In genomic region chr6:112967359-112967758, GRCm38 (mm10) we compare ENCODE assay signal across 22 mouse cellular contexts. TPM values are rescaled to one million over a fixed set of nuclear protein-coding genes. Genes with fewer than 3 reads are reported as not detected.
DNase-seq lines count a peak whose midpoint lies in the region; ATAC-seq and TF ChIP-seq lines count a peak whose summit lies in the region.
"Had no signal": no experiment of that assay in that cellular context is flagged by ENCODE, and none has a peak within 500 bp of the region (broad histone marks: within the 10 kb centered on the region; RNA-seq: fewer than 3 reads in every experiment).

No protein-coding gene starts in this region.

- no peaks in the 10 kb centered on the region for H3K9me3 ChIP-seq in hindbrain, postnatal 0 days (ENCODE audit: low read length)
- H3K9me3 ChIP-seq: hindbrain, embryonic 10.5 days; hindbrain, embryonic 13.5 days had no signal

- WGBS in hindbrain, postnatal 0 days: 90% methylated on average over 6 of the region's 6 CpGs

- H3K4me1 ChIP-seq in hindbrain, postnatal 0 days (ENCODE audit: insufficient read depth, low read length): peaks cover 10% of the 10 kb centered on the region

- H3K9ac ChIP-seq in hindbrain, postnatal 0 days (replicated peaks; ENCODE audit: low read length): no peak overlapping the region
- H3K9ac ChIP-seq: forebrain, postnatal 0 days; hindbrain, embryonic 13.5 days had no signal

- TF ChIP-seq CTCF in hindbrain, postnatal 0 days (IDR thresholded peaks at IDR 0.05; ENCODE audit: low read depth): no peak

- H3K4me3 ChIP-seq in hindbrain, postnatal 0 days (ENCODE audit: low read length): no peak overlapping the region
- H3K4me3 ChIP-seq: gastrocnemius, adult 2 months; hindbrain, embryonic 10.5 days; hindbrain, embryonic 13.5 days had no signal

- H3K4me2 ChIP-seq in hindbrain, postnatal 0 days (ENCODE audit: low read depth, low read length): no peak overlapping the region
- H3K4me2 ChIP-seq: heart, embryonic 11.5 days; hindbrain, embryonic 13.5 days had no signal

- intact Hi-C loops in heart, postnatal 25 days (cut with DNase I): no loop called here

- no peaks in the 10 kb centered on the region for H3K27me3 ChIP-seq in hindbrain, postnatal 0 days (ENCODE audit: insufficient read depth, low read length)
- H3K27me3 ChIP-seq: hindbrain, embryonic 13.5 days had no signal

- no peak for ATAC-seq in CD4-positive, CD25-positive, alpha-beta regulatory T cell, adult 4 months
- ATAC-seq in common myeloid progenitor, adult 5-6 weeks (replicated peaks; ENCODE audit: low read depth, poor library complexity, severe bottlenecking): peak; percentile 57
- ATAC-seq in hindbrain, postnatal 0 days: no peak
- ATAC-seq: forebrain, postnatal 0 days had no signal

- no peaks in the 10 kb centered on the region for H3K36me3 ChIP-seq in hindbrain, postnatal 0 days (ENCODE audit: insufficient read depth, low read length)
- H3K36me3 ChIP-seq: hindbrain, embryonic 10.5 days; hindbrain, embryonic 13.5 days had no signal

- H3K27ac ChIP-seq in hindbrain, postnatal 0 days: no peak overlapping the region
- H3K27ac ChIP-seq: gastrocnemius, adult 2 months; hindbrain, embryonic 13.5 days had no signal

- DNase-seq in CD4-positive, CD25-positive, alpha-beta regulatory T cell, adult 2 months (ENCODE audit: low read depth, low spot score): peak; percentile 3
- peak; percentile 86 for DNase-seq in thymus, postnatal 0 days (ENCODE audit: low spot score)
- DNase-seq in thymus, postnatal 25 days: peak; percentile 40
- DNase-seq in left cerebral cortex, adult 11 months (ENCODE audit: low spot score): no peak
- no peak for DNase-seq in hindbrain, postnatal 0 days (ENCODE audit: low spot score)
- DNase-seq in heart, postnatal 25 days (ENCODE audit: low spot score): no peak
- DNase-seq: adrenal gland, adult 8-10 months; adrenal gland, postnatal 25 days; cerebellum, adult 11-12 months; cerebellum, adult 8-10 months; cerebellum, postnatal 10 days; cerebellum, postnatal 36 days; forebrain, postnatal 0 days; gastrocnemius, adult 2 months; gastrocnemius, postnatal 14 days; heart, adult 11 months; heart, postnatal 36 days had no signal

RNA-seq across cellular contexts. Expression of gene Srgap3, which starts 20.3 kb away (rescaled TPM):
- under 1 TPM; 0.44 to 0.67 TPM for polyA plus RNA-seq in CD4-positive, CD25-positive, alpha-beta regulatory T cell, adult 4 months (2017; shearing (Covaris generic))
- total RNA-seq in common myeloid progenitor, adult 5-6 weeks (2017): 2.5 and 8.0 TPM in 2 replicates
- polyA plus RNA-seq in thymus, postnatal 0 days (2015; fragmentation: Nextera tagmentation; extraction: Ambion mirVana): 0.71 and 1.2 TPM in 2 replicates
- 49.4 and 55.8 TPM in 2 replicates for total RNA-seq in hindbrain, postnatal 0 days (2014; rRNA removed)
- 20.6 and 23.7 TPM in 2 replicates for polyA plus RNA-seq in hindbrain, postnatal 0 days (2015; fragmentation: Nextera tagmentation; extraction: Ambion mirVana)
- 1 to 10 TPM; 1.2 TPM for total RNA-seq in heart, postnatal 25 days (2021)

Comparison
In these comparisons a context has a peak if more than half of its experiments do, and no peak if none do; other contexts are left out.
1. DNase-seq: peak in CD4-positive, CD25-positive, alpha-beta regulatory T cell, adult 2 months (single experiment), thymus, postnatal 0 days (single experiment) and thymus, postnatal 25 days (single experiment); none in left cerebral cortex, adult 11 months (single experiment), hindbrain, postnatal 0 days (single experiment) and heart, postnatal 25 days (single experiment).